Mouse (Mus musculus) midbrain, embryonic 16.5 days (tissue): Measurements from ENCODE around the gene Ppa1. TPM values are rescaled to one million over a fixed set of nuclear protein-coding genes. Genes with fewer than 3 reads are reported as not detected.

Experiments
- ATAC-seq: fragments of 200-750 bp; cut with Nextera tagmentation; 2 replicates; pipeline ENCODE4 v1.8.0; 2017; ENCODE audit warnings: moderate TSS enrichment
- H3K27ac ChIP-seq: fragments of 300-500 bp; sonication (generic); 2 replicates; pipeline ENCODE4 v1.5.1; 2014; ENCODE audit warnings: mild to moderate bottlenecking, low read length, mixed read lengths
- H3K27me3 ChIP-seq: fragments of 300-500 bp; sonication (generic); 2 replicates; pipeline ENCODE4 v1.6.1; 2014; ENCODE audit warnings: low read depth, low read length, mixed read lengths; ENCODE audit not compliant: control insufficient read depth, insufficient read depth
- H3K36me3 ChIP-seq: fragments of 300-500 bp; sonication (generic); 2 replicates; pipeline ENCODE4 v1.6.1; 2014; ENCODE audit warnings: mild to moderate bottlenecking, low read length, moderate library complexity, mixed read lengths; ENCODE audit not compliant: control insufficient read depth, insufficient read depth
- H3K4me1 ChIP-seq: fragments of 300-500 bp; sonication (generic); 2 replicates; pipeline ENCODE4 v1.6.1; 2014; ENCODE audit warnings: mild to moderate bottlenecking, low read length, mixed read lengths; ENCODE audit not compliant: control insufficient read depth, insufficient read depth
- H3K4me2 ChIP-seq: fragments of 300-500 bp; sonication (generic); 2 replicates; pipeline ENCODE4 v1.6.1; 2014; ENCODE audit warnings: mild to moderate bottlenecking, low read length, mixed read lengths
- H3K4me3 ChIP-seq: fragments of 300-500 bp; sonication (generic); 2 replicates; pipeline ENCODE4 v1.5.1; 2014; ENCODE audit warnings: low read depth, mild to moderate bottlenecking, low read length, moderate library complexity, mixed read lengths
- H3K9ac ChIP-seq: fragments of 300-500 bp; sonication (generic); 2 replicates; pipeline ENCODE4 v1.6.1; 2014; ENCODE audit warnings: low read depth, low read length, mixed read lengths
- H3K9me3 ChIP-seq: fragments of 300-500 bp; sonication (generic); replicated peaks from 2 replicates; pipeline ENCODE4 v1.6.1; 2014; ENCODE audit warnings: mild to moderate bottlenecking, low read length, mixed read lengths; ENCODE audit not compliant: control insufficient read depth, poor library complexity, severe bottlenecking
- WGBS: fragments of 180-500 bp; shearing (Covaris S2); extraction: QIAGEN DNeasy Blood & Tissue Kit; methylation state at CpG from one replicate; pipeline ENCODE4 v1.1.7; 2014; 5-methylcytosine and 5-hydroxymethylcytosine counted together
- polyA plus RNA-seq: library from polyadenylated mRNA; unstranded; fragments of >200 nt; fragmentation: Nextera tagmentation; extraction: Ambion mirVana; gene quantifications from 2 replicates; pipeline ENCODE4 v1.2.1, GENCODE M21; 2015

Gene Ppa1
- polyA plus RNA-seq, 1 experiment from 2014 or later: 221 TPM

- no peak for ATAC-seq
Measured at GRCm38 (mm10) chr10:61697028-61697427, 48.7 kb downstream of the Ppa1 start.

GRCm38 (mm10) chr10:61704663-61705062, 56.3 kb downstream of the Ppa1 start:
- ATAC-seq: no peak
- Histone ChIP-seq H3K27ac (no peak overlapping the region), H3K9ac (no peak overlapping the region), H3K27me3 (no peaks in the 10 kb centered on the region), H3K4me2 (no peak overlapping the region), H3K36me3 (0 out of 2 replicates have a peak, but pooled peaks cover 7% of the 10 kb centered on the region), H3K4me3 (no peak overlapping the region), H3K4me1 (no peaks in the 10 kb centered on the region), H3K9me3 (no peaks in the 10 kb centered on the region)
- WGBS: 84% methylated on average over 4 of the region's 4 CpGs

More at GRCm38 (mm10) chr10:61697028-61697427, 48.7 kb downstream of the Ppa1 start:
- Histone ChIP-seq H3K36me3 (peaks cover 13% of the 10 kb centered on the region), H3K9me3 (no peaks in the 10 kb centered on the region), H3K27me3 (no peaks in the 10 kb centered on the region), H3K27ac (no peak overlapping the region), H3K4me3 (peak overlapping the region; percentile 95; the same call in 1 of the 2 replicates), H3K4me1 (peaks cover 22% of the 10 kb centered on the region), H3K9ac (peak overlapping the region; percentile 81; the same call in 1 of the 2 replicates), H3K4me2 (peak overlapping the region; percentile 100)
- WGBS: 94% methylated on average over 2 of the region's 2 CpGs

GRCm38 (mm10) chr10:61706412-61707375, 58.3 kb downstream of the Ppa1 start:
- 77% methylated on average over 6 of the region's 6 CpGs for whole genome bisulfite sequencing
- no peak for ATAC-seq

GRCm38 (mm10) chr10:61713601-61714000, 65.2 kb downstream of the Ppa1 start:
- Histone ChIP-seq H3K27me3 (no peaks in the 10 kb centered on the region; the same call in 1 of the 2 replicates), H3K9ac (no peak overlapping the region), H3K4me1 (peaks cover 6% of the 10 kb centered on the region), H3K4me2 (no peak overlapping the region), H3K36me3 (no peaks in the 10 kb centered on the region), H3K27ac (no peak overlapping the region), H3K4me3 (no peak overlapping the region), H3K9me3 (no peaks in the 10 kb centered on the region)
- no peak for ATAC-seq
- 72% methylated on average over 3 of the region's 3 CpGs for WGBS

More at GRCm38 (mm10) chr10:61706412-61707375, 58.3 kb downstream of the Ppa1 start:
- Histone ChIP-seq H3K4me3 (no peak overlapping the region), H3K27ac (no peak overlapping the region), H3K9me3 (no peaks in the 10 kb centered on the region), H3K4me2 (no peak overlapping the region), H3K36me3 (0 out of 2 replicates have a peak, but pooled peaks cover 5% of the 10 kb centered on the region), H3K4me1 (no peaks in the 10 kb centered on the region), H3K27me3 (no peaks in the 10 kb centered on the region; the same call in 1 of the 2 replicates), H3K9ac (no peak overlapping the region)

- no peak overlapping the region for H3K9ac ChIP-seq
- no peaks in the 10 kb centered on the region for H3K36me3 ChIP-seq
- no peak overlapping the region for H3K4me2 ChIP-seq
- no peak for ATAC-seq
- 97% methylated on average over 4 of the region's 4 CpGs for WGBS
- H3K9me3 ChIP-seq: no peaks in the 10 kb centered on the region
- no peak overlapping the region for H3K27ac ChIP-seq
- H3K27me3 ChIP-seq: no peaks in the 10 kb centered on the region; the same call in 1 of the 2 replicates
- H3K4me1 ChIP-seq: peaks cover 6% of the 10 kb centered on the region
- H3K4me3 ChIP-seq: no peak overlapping the region
Measured at GRCm38 (mm10) chr10:61714146-61714545, 65.8 kb downstream of the Ppa1 start.

GRCm38 (mm10) chr10:61714771-61715461, 66.6 kb downstream of the Ppa1 start, which contains the start of gene Aifm2:
Gene Aifm2, plus strand, starts transcription at chr10:61715263.
- Histone ChIP-seq H3K27me3 (no peaks in the 10 kb centered on the region; the same call in 1 of the 2 replicates), H3K4me3 (peak within 1 kb of the TSS; percentile 57), H3K9me3 (no peaks in the 10 kb centered on the region), H3K9ac (peak within 1 kb of the TSS; percentile 65), H3K36me3 (no peaks in the 10 kb centered on the region), H3K27ac (no peak within 1 kb of the TSS), H3K4me1 (peaks cover 6% of the 10 kb centered on the region), H3K4me2 (peak within 1 kb of the TSS; percentile 94)
- ATAC-seq: peak; percentile 68
- WGBS: 13% methylated on average over 33 of the region's 36 CpGs

GRCm38 (mm10) chr10:61715462-61715837, 67.1 kb downstream of the Ppa1 start:
- H3K4me2 ChIP-seq: peak overlapping the region; percentile 94

GRCm38 (mm10) chr10:61715996-61716864, 67.9 kb downstream of the Ppa1 start:
- H3K9me3 ChIP-seq: no peaks in the 10 kb centered on the region
- WGBS: 75% methylated on average over 7 of the region's 7 CpGs
- ATAC-seq: 0 out of 2 replicates have a peak, but pooled peaks have one; percentile 21
- H3K27me3 ChIP-seq: no peaks in the 10 kb centered on the region; the same call in 1 of the 2 replicates
- H3K4me1 ChIP-seq: peaks cover 6% of the 10 kb centered on the region
- no peak overlapping the region for H3K27ac ChIP-seq
- H3K4me3 ChIP-seq: peak overlapping the region; percentile 57
- no peaks in the 10 kb centered on the region for H3K36me3 ChIP-seq
- H3K4me2 ChIP-seq: peak overlapping the region; percentile 94
- no peak overlapping the region for H3K9ac ChIP-seq

More at GRCm38 (mm10) chr10:61715462-61715837, 67.1 kb downstream of the Ppa1 start:
- Histone ChIP-seq H3K9ac (peak overlapping the region; percentile 65), H3K27ac (no peak overlapping the region), H3K4me3 (peak overlapping the region; percentile 57), H3K9me3 (no peaks in the 10 kb centered on the region), H3K36me3 (no peaks in the 10 kb centered on the region), H3K4me1 (peaks cover 6% of the 10 kb centered on the region), H3K27me3 (no peaks in the 10 kb centered on the region; the same call in 1 of the 2 replicates)
- no peak for ATAC-seq
- under 1% methylated on average over 11 of the region's 11 CpGs for WGBS
